Mouse (Mus musculus) urinary bladder, adult 18-20 months (tissue): ENCODE measurements around the gene Susd3.

Experiments used
- DNase-seq, 2 experiments: peaks; one replicate each; pipeline ENCODE4 v3.0.0; 2022; ENCODE audit warnings: low spot score in 2 of 2, mixed read lengths in 2 of 2

Susd3 gene

GRCm38 (mm10) chr13:49187288-49188218 is 61.0 kb downstream of the Susd3 start, which contains the start of gene Ninj1:
Gene Ninj1 (plus strand): TSS chr13:49187485.
- DNase-seq, result peak; percentile 71 to 76

- DNase-seq, result peak in 1 of 2 experiments; percentile 73
These were observed 61.7 kb downstream of the Susd3 start for GRCm38 (mm10) chr13:49186798-49187287.

GRCm38 (mm10) chr13:49183646-49184045 is 64.9 kb downstream of the Susd3 start:
- DNase-seq, result no peak

- no peak for DNase-seq
These were observed 65.3 kb downstream of the Susd3 start for GRCm38 (mm10) chr13:49183161-49183560.

- DNase-seq, result no peak
These were observed 67.0 kb downstream of the Susd3 start for GRCm38 (mm10) chr13:49181411-49181984.

GRCm38 (mm10) chr13:49180691-49181090 is 67.8 kb downstream of the Susd3 start:
- DNase-seq, result no peak
